Mouse (Mus musculus): Measurements from ENCODE around the gene Prkab2. TPM values are rescaled to one million over a fixed set of nuclear protein-coding genes. Genes with fewer than 3 reads are reported as not detected.

Gene Prkab2
- total and polyA plus RNA-seq, 3 experiments, result 0.68 to 1.5 (median 1.4) TPM

DNA sequence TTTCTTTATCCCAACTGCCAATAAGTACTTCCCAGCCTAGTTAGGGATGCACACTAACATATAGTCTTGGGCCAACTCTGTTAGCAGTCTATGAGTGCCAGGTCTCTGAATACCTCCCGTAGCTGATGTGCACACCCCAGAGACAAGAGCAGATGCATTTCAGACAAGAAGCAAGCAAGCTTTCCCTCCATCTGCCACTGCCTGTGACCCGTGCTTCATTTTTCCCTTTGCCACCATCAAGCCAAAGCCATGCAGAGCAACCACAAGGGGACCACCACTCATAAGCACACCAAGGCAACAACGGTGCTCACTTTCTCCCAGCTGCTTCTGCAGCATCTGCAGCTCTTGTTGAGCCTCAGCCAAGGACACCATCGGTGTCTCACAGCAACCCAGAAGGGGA, 48.6 kb downstream of the Prkab2 start:
- Histone ChIP-seq H3K36me3 (replicated peaks in 1 of 2; ENCODE audit: control insufficient read depth in 1 of 2, insufficient read depth in 1 of 2, low read length in 1 of 2) (no peaks in the 10 kb centered on the region), H3K4me2 (ENCODE audit: insufficient read depth, low read depth, poor library complexity, severe bottlenecking) (no peak overlapping the region), H3K9me3 (replicated peaks; ENCODE audit: low read length) (no peaks in the 10 kb centered on the region), H3K4me3 (replicated peaks in 1 of 3; ENCODE audit: low read depth in 2 of 3, low read length in 2 of 3, poor library complexity in 1 of 3) (no peak overlapping the region), H3K27me3 (replicated peaks) (no peaks in the 10 kb centered on the region), H3K4me1 (ENCODE audit: control insufficient read depth in 1 of 2, insufficient read depth in 2 of 2) (peaks cover 0 to 2% of the 10 kb centered on the region in 2 experiments; a peak in 1 of 4 replicates), H3K9ac (ENCODE audit: insufficient read depth, low read depth) (no peak overlapping the region), H3K79me2 (replicated peaks; ENCODE audit: control insufficient read depth, extremely low read depth, insufficient read depth, poor library complexity, severe bottlenecking) (no peaks in the 10 kb centered on the region), H3K27ac (ENCODE audit: insufficient read depth, low read depth) (no peak overlapping the region)
- dilution Hi-C loops (cut with MboI; ENCODE audit: extremely low pct_ligation_motif_present, extremely low pct_unique_long_range_greater_than_20kb, low sequenced_read_pairs), result no loop called here
- DNase-seq (ENCODE audit: extremely low read depth), result no peak
- in situ Hi-C loops (cut with MboI; ENCODE audit: low pct_ligation_motif_present, low pct_unique_long_range_greater_than_20kb, low sequenced_read_pairs), result no loop called here
- TF ChIP-seq NRF1 (IDR thresholded peaks at IDR 0.05; ENCODE audit: low read depth, low read length) (no peak), SIN3A (IDR thresholded peaks at IDR 0.05; ENCODE audit: low read length) (no peak), MAX (IDR thresholded peaks at IDR 0.05; ENCODE audit: low read length) (no peak), ETS1 (conservative IDR thresholded peaks at IDR 0.05; ENCODE audit: low read depth, low read length) (no peak), TCF12 (IDR thresholded peaks at IDR 0.05; ENCODE audit: low read depth, low read length) (no peak), POLR2A (IDR thresholded peaks at IDR 0.05; ENCODE audit: low read depth, low read length) (no peak), ZKSCAN1 (IDR thresholded peaks at IDR 0.05; ENCODE audit: borderline replicate concordance, low read depth, low read length) (no peak), MXI1 (IDR thresholded peaks at IDR 0.05; ENCODE audit: low read depth, low read length) (no peak), E2F4 (IDR thresholded peaks at IDR 0.05; ENCODE audit: insufficient replicate concordance, low read depth, low read length) (no peak), UBTF (IDR thresholded peaks at IDR 0.05; ENCODE audit: low read depth, low read length) (no peak), USF2 (conservative IDR thresholded peaks at IDR 0.05; ENCODE audit: low read depth, low read length) (no peak), ZC3H11A (IDR thresholded peaks at IDR 0.05; ENCODE audit: low read depth, low read length) (no peak), RAD21 (IDR thresholded peaks at IDR 0.05; ENCODE audit: low read depth, low read length) (no peak), HCFC1 (IDR thresholded peaks at IDR 0.05; ENCODE audit: low read depth, low read length) (no peak), JUN (IDR thresholded peaks at IDR 0.05; ENCODE audit: insufficient read depth, low read depth, low read length) (no peak), JUND (conservative IDR thresholded peaks at IDR 0.05; ENCODE audit: low read depth, low read length) (no peak)

- Histone ChIP-seq H3K27ac (ENCODE audit: insufficient read depth, low read depth) (no peak overlapping the region), H3K79me2 (replicated peaks; ENCODE audit: control insufficient read depth, extremely low read depth, insufficient read depth, poor library complexity, severe bottlenecking) (no peaks in the 10 kb centered on the region), H3K4me3 (replicated peaks in 1 of 3; ENCODE audit: low read depth in 2 of 3, low read length in 2 of 3, poor library complexity in 1 of 3) (no peak overlapping the region), H3K4me2 (ENCODE audit: insufficient read depth, low read depth, poor library complexity, severe bottlenecking) (no peak overlapping the region), H3K9me3 (replicated peaks; ENCODE audit: low read length) (no peaks in the 10 kb centered on the region), H3K9ac (ENCODE audit: insufficient read depth, low read depth) (no peak overlapping the region), H3K27me3 (replicated peaks) (no peaks in the 10 kb centered on the region), H3K36me3 (replicated peaks in 1 of 2; ENCODE audit: control insufficient read depth in 1 of 2, insufficient read depth in 1 of 2, low read length in 1 of 2) (no peaks in the 10 kb centered on the region), H3K4me1 (ENCODE audit: control insufficient read depth in 1 of 2, insufficient read depth in 2 of 2) (no peaks in the 10 kb centered on the region; a peak in 1 of 4 replicates)
- DNase-seq (ENCODE audit: extremely low read depth), result no peak
- in situ Hi-C loops (cut with MboI; ENCODE audit: low pct_ligation_motif_present, low pct_unique_long_range_greater_than_20kb, low sequenced_read_pairs), result no loop called here
- dilution Hi-C loops (cut with MboI; ENCODE audit: extremely low pct_ligation_motif_present, extremely low pct_unique_long_range_greater_than_20kb, low sequenced_read_pairs), result no loop called here
- TF ChIP-seq NELFE (IDR thresholded peaks at IDR 0.05; ENCODE audit: low read depth, low read length) (no peak), IRF4 (IDR thresholded peaks at IDR 0.05; ENCODE audit: low read depth, low read length) (no peak), KAT2A (IDR thresholded peaks at IDR 0.05; ENCODE audit: insufficient replicate concordance, low read length) (no peak), MAX (IDR thresholded peaks at IDR 0.05; ENCODE audit: low read length) (no peak), SIN3A (IDR thresholded peaks at IDR 0.05; ENCODE audit: low read length) (no peak), USF2 (conservative IDR thresholded peaks at IDR 0.05; ENCODE audit: low read depth, low read length) (no peak), RAD21 (IDR thresholded peaks at IDR 0.05; ENCODE audit: low read depth, low read length) (no peak), SMC3 (IDR thresholded peaks at IDR 0.05; ENCODE audit: low read depth, low read length) (no peak), ZMIZ1 (IDR thresholded peaks at IDR 0.05; ENCODE audit: low read depth, low read length) (no peak), JUND (conservative IDR thresholded peaks at IDR 0.05; ENCODE audit: low read depth, low read length) (no peak), UBTF (IDR thresholded peaks at IDR 0.05; ENCODE audit: low read depth, low read length) (no peak), ZKSCAN1 (IDR thresholded peaks at IDR 0.05; ENCODE audit: borderline replicate concordance, low read depth, low read length) (no peak), RCOR1 (conservative IDR thresholded peaks at IDR 0.05; ENCODE audit: low read depth, low read length) (no peak), TCF12 (IDR thresholded peaks at IDR 0.05; ENCODE audit: low read depth, low read length) (no peak), ZC3H11A (IDR thresholded peaks at IDR 0.05; ENCODE audit: low read depth, low read length) (no peak), HCFC1 (IDR thresholded peaks at IDR 0.05; ENCODE audit: low read depth, low read length) (no peak), CHD1 (IDR thresholded peaks at IDR 0.05; ENCODE audit: low read depth, low read length) (no peak), TBP (conservative IDR thresholded peaks at IDR 0.05; ENCODE audit: low read depth, low read length) (no peak), ETS1 (conservative IDR thresholded peaks at IDR 0.05; ENCODE audit: low read depth, low read length) (no peak)
Observed at GRCm38 (mm10) chr3:97710134-97710533, 52.1 kb downstream of the Prkab2 start.
